Mouse (Mus musculus) CH12.LX (cell line): ENCODE measurements around the gene Stx8. TPM values are rescaled to one million over a fixed set of nuclear protein-coding genes. Genes with fewer than 3 reads are reported as not detected.

Experiments
- DNase-seq: peaks from one replicate; pipeline ENCODE4 v3.0.0-alpha.2; 2013; ENCODE audit errors: extremely low read depth
- H3K27ac ChIP-seq: 2 replicates; pipeline ENCODE4 v1.5.1; 2012; ENCODE audit warnings: low read depth, mild to moderate bottlenecking, control low read depth, moderate library complexity; ENCODE audit not compliant: insufficient read depth
- H3K27me3 ChIP-seq: replicated peaks from 2 replicates; pipeline ENCODE3; 2012; ENCODE audit warnings: inconsistent platforms
- H3K36me3 ChIP-seq, 2 experiments: replicated peaks in 1 of 2; 2 replicates each; pipeline versions ENCODE3 to v1.6.1; 2012; ENCODE audit warnings: inconsistent platforms in 1 of 2, low read length in 1 of 2, mild to moderate bottlenecking in 1 of 2, mixed read lengths in 1 of 2, moderate library complexity in 1 of 2; ENCODE audit not compliant: control insufficient read depth in 1 of 2, insufficient read depth in 1 of 2
- H3K4me1 ChIP-seq, 2 experiments: 2 replicates each; pipeline ENCODE4 v1.6.1; 2012; ENCODE audit warnings: inconsistent platforms in 1 of 2, moderate library complexity in 1 of 2; ENCODE audit not compliant: insufficient read depth in 2 of 2, control insufficient read depth in 1 of 2
- H3K4me2 ChIP-seq: 2 replicates; pipeline ENCODE4 v1.6.1; 2012; ENCODE audit warnings: low read depth, mild to moderate bottlenecking, control low read depth; ENCODE audit not compliant: poor library complexity, insufficient read depth, severe bottlenecking
- H3K4me3 ChIP-seq, 3 experiments: fragments of 150-350 bp in 1 of 3; sonication (generic) in 1 of 3; replicated peaks in 1 of 3; 2 replicates each; pipeline versions ENCODE3 to v1.5.1; 2011 to 2012; ENCODE audit warnings: low read depth in 2 of 3, low read length in 2 of 3, mild to moderate bottlenecking in 2 of 3, moderate library complexity in 2 of 3, control low read depth in 1 of 3, improper control_type of control experiment in 1 of 3, inconsistent platforms in 1 of 3, mixed read lengths in 1 of 3; ENCODE audit not compliant: poor library complexity in 1 of 3
- H3K79me2 ChIP-seq: replicated peaks from 2 replicates; pipeline ENCODE4 v1.6.1; 2012; ENCODE audit warnings: mild to moderate bottlenecking, moderate library complexity; ENCODE audit not compliant: control insufficient read depth, poor library complexity, insufficient read depth, severe bottlenecking; ENCODE audit errors: extremely low read depth
- H3K9ac ChIP-seq: 2 replicates; pipeline ENCODE4 v1.6.1; 2012; ENCODE audit warnings: low read depth, mild to moderate bottlenecking, control low read depth, moderate library complexity; ENCODE audit not compliant: insufficient read depth
- H3K9me3 ChIP-seq: replicated peaks from 2 replicates; pipeline ENCODE3; 2012; ENCODE audit warnings: low read length, inconsistent platforms, mixed read lengths
- CHD1 ChIP-seq: IDR thresholded peaks from 2 replicates; pipeline ENCODE4 v1.6.1; 2012; ENCODE audit warnings: low read depth, low read length, improper control_type of control experiment, inconsistent platforms
- CTCF ChIP-seq, 2 experiments: IDR thresholded peaks in 1 of 2; conservative IDR thresholded peaks in 1 of 2; 2 replicates each; pipeline ENCODE4 v1.5.1; 2011 to 2012; ENCODE audit warnings: low read depth in 2 of 2, low read length in 2 of 2, improper control_type of control experiment in 1 of 2, inconsistent platforms in 1 of 2, mild to moderate bottlenecking in 1 of 2, moderate library complexity in 1 of 2
- E2F4 ChIP-seq: IDR thresholded peaks from 2 replicates; pipeline ENCODE4 v1.6.1; 2011; ENCODE audit warnings: low read depth, low read length, improper control_type of control experiment; ENCODE audit not compliant: insufficient replicate concordance
- ELF1 ChIP-seq: IDR thresholded peaks from 2 replicates; pipeline ENCODE4 v1.6.1; 2014; ENCODE audit warnings: low read depth, mild to moderate bottlenecking, inconsistent platforms, low read length, improper control_type of control experiment
- ETS1 ChIP-seq: conservative IDR thresholded peaks from 2 replicates; pipeline ENCODE4 v1.6.1; 2012; ENCODE audit warnings: low read depth, mild to moderate bottlenecking, inconsistent platforms, low read length, improper control_type of control experiment, moderate library complexity
- HCFC1 ChIP-seq: IDR thresholded peaks from 2 replicates; pipeline ENCODE4 v1.6.1; 2012; ENCODE audit warnings: low read depth, mild to moderate bottlenecking, inconsistent platforms, low read length, improper control_type of control experiment
- IRF4 ChIP-seq: IDR thresholded peaks from 2 replicates; pipeline ENCODE4 v1.6.1; 2014; ENCODE audit warnings: low read depth, mild to moderate bottlenecking, inconsistent platforms, low read length, improper control_type of control experiment
- JUN ChIP-seq: IDR thresholded peaks from 2 replicates; pipeline ENCODE4 v1.6.1; 2011; ENCODE audit warnings: low read depth, mild to moderate bottlenecking, low read length, improper control_type of control experiment, moderate library complexity; ENCODE audit not compliant: insufficient read depth
- KAT2A ChIP-seq: IDR thresholded peaks from 2 replicates; pipeline ENCODE4 v1.6.1; 2012; ENCODE audit warnings: low read length, improper control_type of control experiment, inconsistent platforms; ENCODE audit not compliant: insufficient replicate concordance
- MEF2A ChIP-seq: IDR thresholded peaks from 2 replicates; pipeline ENCODE4 v1.6.1; 2014; ENCODE audit warnings: low read depth, mild to moderate bottlenecking, inconsistent platforms, low read length, improper control_type of control experiment, borderline replicate concordance
- MYC ChIP-seq: IDR thresholded peaks from 2 replicates; pipeline ENCODE4 v1.6.1; 2011; ENCODE audit warnings: low read depth, mild to moderate bottlenecking, improper control_type of control experiment, low read length
- NRF1 ChIP-seq: IDR thresholded peaks from 2 replicates; pipeline ENCODE4 v1.6.1; 2014; ENCODE audit warnings: low read depth, mild to moderate bottlenecking, inconsistent platforms, low read length, improper control_type of control experiment, moderate library complexity
- POLR2A ChIP-seq: IDR thresholded peaks from 2 replicates; pipeline ENCODE4 v1.6.1; 2011; ENCODE audit warnings: low read depth, mild to moderate bottlenecking, improper control_type of control experiment, low read length
- POLR2AphosphoS2 ChIP-seq: IDR thresholded peaks from 2 replicates; pipeline ENCODE4 v1.6.1; 2011; ENCODE audit warnings: low read depth, low read length, improper control_type of control experiment
- RCOR1 ChIP-seq: conservative IDR thresholded peaks from 2 replicates; pipeline ENCODE4 v1.6.1; 2012; ENCODE audit warnings: low read depth, mild to moderate bottlenecking, inconsistent platforms, low read length, improper control_type of control experiment
- TBP ChIP-seq: conservative IDR thresholded peaks from 2 replicates; pipeline ENCODE4 v1.6.1; 2011; ENCODE audit warnings: low read depth, low read length, improper control_type of control experiment
- TCF12 ChIP-seq: IDR thresholded peaks from 2 replicates; pipeline ENCODE4 v1.6.1; 2014; ENCODE audit warnings: low read depth, mild to moderate bottlenecking, inconsistent platforms, low read length, improper control_type of control experiment
- UBTF ChIP-seq: IDR thresholded peaks from 2 replicates; pipeline ENCODE4 v1.6.1; 2012; ENCODE audit warnings: low read depth, mild to moderate bottlenecking, inconsistent platforms, low read length, improper control_type of control experiment, moderate library complexity
- USF2 ChIP-seq: conservative IDR thresholded peaks from 2 replicates; pipeline ENCODE4 v1.6.1; 2011; ENCODE audit warnings: low read depth, low read length, improper control_type of control experiment
- ZKSCAN1 ChIP-seq: IDR thresholded peaks from 2 replicates; pipeline ENCODE4 v1.6.1; 2012; ENCODE audit warnings: low read depth, inconsistent platforms, low read length, improper control_type of control experiment, borderline replicate concordance
- ZNF384 ChIP-seq: IDR thresholded peaks from 2 replicates; pipeline ENCODE4 v1.6.1; 2012; ENCODE audit warnings: low read depth, low read length, improper control_type of control experiment, inconsistent platforms
- dilution Hi-C: fragments of 300-500 bp; cut with MboI; formaldehyde crosslinking; loops from 2 replicates; pipeline ENCODE4 v1.14.3; 2020; ENCODE audit warnings: low sequenced_read_pairs; ENCODE audit not compliant: extremely low pct_unique_long_range_greater_than_20kb, extremely low pct_ligation_motif_present
- in situ Hi-C: fragments of 300-500 bp; cut with MboI; formaldehyde crosslinking; loops from 3 replicates; pipeline ENCODE4 v1.14.3; 2019; ENCODE audit warnings: low sequenced_read_pairs, low pct_ligation_motif_present, low pct_unique_long_range_greater_than_20kb, mixed read lengths
- polyA plus RNA-seq: library from polyadenylated mRNA; unstranded; fragments of >175 nt; gene quantifications from 2 replicates; pipeline ENCODE4 v1.2.1, GENCODE M21; 2012; ENCODE audit warnings: low read depth; ENCODE audit not compliant: insufficient read length
- total RNA-seq, 2 experiments: library from RNA; depleted of rRNA; stranded (reverse); fragments of 300-350 nt in 1 of 2; fragments of >200 nt in 1 of 2; gene quantifications; 2 replicates each; pipeline ENCODE4 v1.2.3; 2012 to 2014

Stx8 gene
- total and polyA plus RNA-seq, 3 experiments = 31.8 to 57.9 (median 35.2) TPM

- no peaks in the 10 kb centered on the region for H3K27me3 ChIP-seq
- H3K4me1 ChIP-seq = peaks cover 0 to 12% of the 10 kb centered on the region in 2 experiments; a peak in 2 of 4 replicates
- dilution Hi-C loops (no loop called here), in situ Hi-C loops (no loop called here)
- no peak overlapping the region for H3K4me3 ChIP-seq
- TF ChIP-seq JUN = no peak
- no peak for TF ChIP-seq KAT2A
- no peak for TF ChIP-seq POLR2A
- no peak for TF ChIP-seq IRF4
- no peak for TF ChIP-seq MYC
- no peak for TF ChIP-seq HCFC1
- no peak for TF ChIP-seq POLR2AphosphoS2
- no peak for TF ChIP-seq TCF12
- TF ChIP-seq UBTF = no peak
- no peak for TF ChIP-seq E2F4
- TF ChIP-seq CHD1 = no peak
- TF ChIP-seq RCOR1 = no peak
- no peak for TF ChIP-seq CTCF (conservative IDR thresholded peaks at IDR 0.05 in 1 of 2, IDR thresholded peaks at IDR 0.05 in 1 of 2; ENCODE audit: low read depth in 2 of 2, low read length in 2 of 2)
- no peak for TF ChIP-seq NRF1
- TF ChIP-seq USF2 = no peak
- no peak for TF ChIP-seq ZNF384
- no peak for TF ChIP-seq ELF1
- TF ChIP-seq ETS1 = no peak
- no peak overlapping the region for H3K4me2 ChIP-seq
- H3K79me2 ChIP-seq = no peaks in the 10 kb centered on the region
- H3K9me3 ChIP-seq = no peaks in the 10 kb centered on the region
- DNase-seq = no peak
- H3K36me3 ChIP-seq = peaks cover 0 to 15% of the 10 kb centered on the region in 2 experiments
- H3K9ac ChIP-seq = no peak overlapping the region
- H3K27ac ChIP-seq = no peak overlapping the region
Observed at GRCm38 (mm10) chr11:68185647-68186046, 219.7 kb downstream of the Stx8 start.

- no peak for DNase-seq
- no peaks in the 10 kb centered on the region for H3K9me3 ChIP-seq
- H3K36me3 ChIP-seq = peaks cover 0 to 16% of the 10 kb centered on the region in 2 experiments
- H3K4me1 ChIP-seq = peaks cover 0 to 12% of the 10 kb centered on the region in 2 experiments; a peak in 2 of 4 replicates
- dilution Hi-C loops = no loop called here
- no peaks in the 10 kb centered on the region for H3K27me3 ChIP-seq
- no peak for TF ChIP-seq ZKSCAN1
- TF ChIP-seq MEF2A = no peak
- no peak for TF ChIP-seq TBP
- in situ Hi-C loops = no loop called here
- H3K9ac ChIP-seq = no peak overlapping the region
- no peak overlapping the region for H3K4me2 ChIP-seq
- H3K4me3 ChIP-seq = no peak overlapping the region
- no peak overlapping the region for H3K27ac ChIP-seq
- H3K79me2 ChIP-seq = no peaks in the 10 kb centered on the region
Observed at GRCm38 (mm10) chr11:68187242-68187641, 221.2 kb downstream of the Stx8 start.
